Mouse (Mus musculus) heart, postnatal 0 days (tissue): ENCODE measurements around the gene Ezr. TPM values are rescaled to one million over a fixed set of nuclear protein-coding genes. Genes with fewer than 3 reads are reported as not detected.

Experiments used
- ATAC-seq: fragments of 200-750 bp; cut with Nextera tagmentation; 2 replicates; pipeline ENCODE4 v1.8.0; 2017; ENCODE audit warnings: low read depth, moderate number of reproducible peaks, moderate library complexity; ENCODE audit not compliant: insufficient read depth
- DNase-seq: peaks from one replicate; pipeline ENCODE4 v3.0.0-alpha.2; 2016; ENCODE audit warnings: low spot score
- H3K27ac ChIP-seq: fragments of 300-500 bp; sonication (generic); 2 replicates; pipeline ENCODE4 v1.5.1; 2014; ENCODE audit warnings: low read depth, mild to moderate bottlenecking
- H3K27me3 ChIP-seq: fragments of 300-500 bp; sonication (generic); 2 replicates; pipeline ENCODE4 v1.6.1; 2014; ENCODE audit warnings: low read length, mixed read lengths; ENCODE audit not compliant: control insufficient read depth, insufficient read depth
- H3K36me3 ChIP-seq: fragments of 300-500 bp; sonication (generic); replicated peaks from 2 replicates; pipeline ENCODE4 v1.6.1; 2014; ENCODE audit warnings: low read length, mixed read lengths; ENCODE audit not compliant: control insufficient read depth, insufficient read depth
- H3K4me1 ChIP-seq: fragments of 300-500 bp; sonication (generic); 2 replicates; pipeline ENCODE4 v1.6.1; 2014; ENCODE audit warnings: antibody characterized with exemption; ENCODE audit not compliant: control insufficient read depth, insufficient read depth
- H3K4me2 ChIP-seq: fragments of 300-500 bp; sonication (generic); 2 replicates; pipeline ENCODE4 v1.6.1; 2014; ENCODE audit warnings: low read depth, mild to moderate bottlenecking, low read length, moderate library complexity
- H3K4me3 ChIP-seq: fragments of 300-500 bp; sonication (generic); 2 replicates; pipeline ENCODE4 v1.5.1; 2014; ENCODE audit warnings: low read depth, low read length
- H3K9ac ChIP-seq: fragments of 300-500 bp; sonication (generic); replicated peaks from 2 replicates; pipeline ENCODE4 v1.6.1; 2014; ENCODE audit warnings: low read depth, low read length, mixed read lengths
- H3K9me3 ChIP-seq: fragments of 300-500 bp; sonication (generic); replicated peaks from 2 replicates; pipeline ENCODE4 v1.6.1; 2016; ENCODE audit warnings: low read length; ENCODE audit not compliant: control insufficient read depth
- CTCF ChIP-seq: IDR thresholded peaks from 2 replicates; pipeline ENCODE4 v1.5.1; 2016; ENCODE audit warnings: antibody characterized with exemption, control low read depth, low read depth
- EP300 ChIP-seq: IDR thresholded peaks from 2 replicates; pipeline ENCODE4 v1.6.1; 2016; ENCODE audit warnings: antibody characterized with exemption, low read depth
- WGBS: fragments of 180-500 bp; shearing (Covaris S2); extraction: QIAGEN DNeasy Blood & Tissue Kit; methylation state at CpG from one replicate; pipeline ENCODE4 v1.1.7; 2014; 5-methylcytosine and 5-hydroxymethylcytosine counted together
- polyA plus RNA-seq: library from polyadenylated mRNA; unstranded; fragments of >200 nt; fragmentation: Nextera tagmentation; extraction: Ambion mirVana; gene quantifications from 2 replicates; pipeline ENCODE4 v1.2.1, GENCODE M21; 2015
- total RNA-seq: library from RNA; depleted of rRNA; stranded (reverse); fragments of >200 nt; gene quantifications from 2 replicates; pipeline ENCODE4 v1.2.3, GENCODE M21; 2014; ENCODE audit warnings: low replicate concordance

Gene Ezr
- total and polyA plus RNA-seq, 2 experiments from 2014 or later: 91.3 to 141 TPM

GRCm38 (mm10) chr17:6765886-6766285 lies 16.7 kb downstream of the Ezr start:
- H3K9me3 ChIP-seq: no peaks in the 10 kb centered on the region
- H3K36me3 ChIP-seq: no peaks in the 10 kb centered on the region
- H3K27me3 ChIP-seq: no peaks in the 10 kb centered on the region
- H3K4me2 ChIP-seq: no peak overlapping the region
- 24% methylated on average over 2 of the region's 2 CpGs for WGBS
- ATAC-seq (0 out of 2 replicates have a peak, but pooled peaks have one; percentile 5), DNase-seq (no peak)
- TF ChIP-seq EP300: no peak
- H3K4me1 ChIP-seq: peaks cover 53% of the 10 kb centered on the region
- no peak overlapping the region for H3K9ac ChIP-seq
- H3K27ac ChIP-seq: peak overlapping the region; percentile 93
- no peak overlapping the region for H3K4me3 ChIP-seq

- no peaks in the 10 kb centered on the region for H3K27me3 ChIP-seq
- TF ChIP-seq EP300: no peak
- no peaks in the 10 kb centered on the region for H3K36me3 ChIP-seq
- WGBS: 86% methylated on average over 4 of the region's 4 CpGs
- no peak overlapping the region for H3K4me2 ChIP-seq
- H3K27ac ChIP-seq: peak overlapping the region; percentile 93
- peaks cover 53% of the 10 kb centered on the region for H3K4me1 ChIP-seq
- DNase-seq (no peak), ATAC-seq (no peak)
- H3K9me3 ChIP-seq: no peaks in the 10 kb centered on the region
- no peak overlapping the region for H3K4me3 ChIP-seq
- H3K9ac ChIP-seq: no peak overlapping the region
These were observed 17.9 kb downstream of the Ezr start for GRCm38 (mm10) chr17:6764730-6765129.

GRCm38 (mm10) chr17:6764227-6764593 lies 18.4 kb downstream of the Ezr start:
- Histone ChIP-seq H3K27ac (no peak overlapping the region), H3K9me3 (no peaks in the 10 kb centered on the region), H3K9ac (no peak overlapping the region), H3K4me2 (no peak overlapping the region), H3K27me3 (no peaks in the 10 kb centered on the region), H3K4me1 (peaks cover 50% of the 10 kb centered on the region), H3K36me3 (peaks cover under 1% of the 10 kb centered on the region; the same call in 1 of the 2 replicates), H3K4me3 (no peak overlapping the region)
- TF ChIP-seq EP300 (no peak), CTCF (no peak)
- no peak for ATAC-seq
- DNase-seq: no peak
- 75% methylated on average over 7 of the region's 7 CpGs for WGBS

GRCm38 (mm10) chr17:6763513-6764226 lies 18.9 kb downstream of the Ezr start:
- Histone ChIP-seq H3K27me3 (no peaks in the 10 kb centered on the region), H3K4me3 (no peak overlapping the region), H3K9ac (no peak overlapping the region), H3K27ac (no peak overlapping the region), H3K4me1 (peaks cover 45% of the 10 kb centered on the region), H3K36me3 (peaks cover 6% of the 10 kb centered on the region; the same call in 1 of the 2 replicates), H3K4me2 (no peak overlapping the region), H3K9me3 (no peaks in the 10 kb centered on the region)
- TF ChIP-seq CTCF: no peak
- TF ChIP-seq EP300: no peak
- DNase-seq: no peak
- WGBS: 49% methylated on average over 7 of the region's 7 CpGs
- ATAC-seq: no peak

GRCm38 (mm10) chr17:6759717-6760292 lies 22.8 kb downstream of the Ezr start:
- Histone ChIP-seq H3K36me3 (peaks cover 24% of the 10 kb centered on the region; the same call in 1 of the 2 replicates), H3K27ac (peak overlapping the region; percentile 77), H3K9ac (no peak overlapping the region), H3K4me2 (peak overlapping the region; percentile 7; the same call in 1 of the 2 replicates), H3K4me1 (peaks cover 22% of the 10 kb centered on the region), H3K4me3 (no peak overlapping the region), H3K9me3 (no peaks in the 10 kb centered on the region), H3K27me3 (no peaks in the 10 kb centered on the region)
- no peak for TF ChIP-seq EP300
- TF ChIP-seq CTCF: peak; percentile 28
- WGBS: 36% methylated on average over 9 of the region's 9 CpGs
- DNase-seq (peak; percentile 70), ATAC-seq (peak; percentile 63)
